In genomic region chr7:142496158-142496557, GRCm38 (mm10) we compare ENCODE assay signal across 32 mouse cellular contexts. TPM values are rescaled to one million over a fixed set of nuclear protein-coding genes. Genes with fewer than 3 reads are reported as not detected.
DNase-seq lines count a peak whose midpoint lies in the region; ATAC-seq lines count a peak whose summit lies in the region.
"Had no signal": no experiment of that assay in that cellular context is flagged by ENCODE, and none has a peak within 500 bp of the region (broad histone marks: within the 10 kb centered on the region; RNA-seq: fewer than 3 reads in every experiment).

No protein-coding gene starts in this region.

- H3K27me3 ChIP-seq in heart, embryonic 12.5 days (replicated peaks) = no peaks in the 10 kb centered on the region
- H3K27me3 ChIP-seq in embryonic facial prominence, embryonic 10.5 days (replicated peaks; ENCODE audit: low read depth, poor library complexity, severe bottlenecking) = no peaks in the 10 kb centered on the region
- H3K27me3 ChIP-seq: embryonic facial prominence, embryonic 13.5 days; forebrain, embryonic 15.5 days; heart, embryonic 13.5 days; hindbrain, embryonic 15.5 days; midbrain, embryonic 15.5 days; Patski had no signal

- intact Hi-C loops in heart, postnatal 10 days (cut with DNase I) = loop anchor here (5.0 kb wide), 1 partner anchor 179 kb away; no protein-coding TSS in a partner anchor
- intact Hi-C loops in heart, postnatal 25 days (cut with DNase I) = loop anchor here (5.0 kb wide), 1 partner anchor 179 kb away; no protein-coding TSS in a partner anchor
- intact Hi-C loops in gastrocnemius, postnatal 14 days (cut with DNase I; ENCODE audit: low total_unique reads) = loop anchor here (5.0 kb wide), 1 partner anchor 54 kb away; the partner anchor contains the start of gene Tnni2

- 75% methylated on average over 3 of the region's 3 CpGs for WGBS in heart, embryonic 12.5 days
- WGBS in embryonic facial prominence, embryonic 10.5 days = 83% methylated on average over 3 of the region's 3 CpGs

- H3K4me2 ChIP-seq in heart, embryonic 12.5 days = no peak overlapping the region
- H3K4me2 ChIP-seq: embryonic facial prominence, embryonic 13.5 days; forebrain, embryonic 15.5 days; heart, embryonic 13.5 days; hindbrain, embryonic 15.5 days; midbrain, embryonic 15.5 days had no signal

- no peak overlapping the region for H3K27ac ChIP-seq in heart, embryonic 12.5 days (ENCODE audit: poor library complexity, severe bottlenecking)
- no peak overlapping the region for H3K27ac ChIP-seq in embryonic facial prominence, embryonic 10.5 days (replicated peaks)
- H3K27ac ChIP-seq: embryonic facial prominence, embryonic 13.5 days; forebrain, embryonic 10.5 days; forebrain, embryonic 15.5 days; heart, embryonic 13.5 days; hindbrain, embryonic 10.5 days; hindbrain, embryonic 15.5 days; kidney, postnatal 0 days; liver, embryonic 14.5 days; midbrain, embryonic 15.5 days had no signal

- no peak for ATAC-seq in heart, embryonic 12.5 days (ENCODE audit: insufficient number of reproducible peaks, low FRiP score)
- ATAC-seq: forebrain, embryonic 15.5 days; intestine, embryonic 16.5 days; midbrain, embryonic 15.5 days; Patski had no signal

- peaks cover 27% of the 10 kb centered on the region for H3K4me1 ChIP-seq in heart, embryonic 12.5 days (replicated peaks)
- H3K4me1 ChIP-seq in embryonic facial prominence, embryonic 10.5 days = peaks cover 24% of the 10 kb centered on the region
- H3K4me1 ChIP-seq: forebrain, embryonic 10.5 days; forebrain, embryonic 15.5 days; hindbrain, embryonic 15.5 days; midbrain, embryonic 15.5 days had no signal

- H3K4me3 ChIP-seq in heart, embryonic 12.5 days = no peak overlapping the region
- no peak overlapping the region for H3K4me3 ChIP-seq in embryonic facial prominence, embryonic 10.5 days
- H3K4me3 ChIP-seq: embryonic facial prominence, embryonic 13.5 days; forebrain, embryonic 10.5 days; forebrain, embryonic 15.5 days; heart, embryonic 13.5 days; hindbrain, embryonic 10.5 days; hindbrain, embryonic 15.5 days; midbrain, embryonic 15.5 days had no signal

- H3K36me3 ChIP-seq in heart, embryonic 12.5 days = peaks cover 15% of the 10 kb centered on the region; the same call in 1 of the 2 replicates
- H3K36me3 ChIP-seq in embryonic facial prominence, embryonic 10.5 days (replicated peaks) = peaks cover 5% of the 10 kb centered on the region; the same call in 1 of the 2 replicates
- H3K36me3 ChIP-seq: forebrain, embryonic 10.5 days; forebrain, embryonic 15.5 days; hindbrain, embryonic 15.5 days; midbrain, embryonic 15.5 days had no signal

- no peak overlapping the region for H3K9ac ChIP-seq in heart, embryonic 12.5 days
- H3K9ac ChIP-seq: embryonic facial prominence, embryonic 13.5 days; forebrain, embryonic 15.5 days; heart, embryonic 13.5 days; hindbrain, embryonic 15.5 days; liver, embryonic 14.5 days; midbrain, embryonic 15.5 days had no signal

- H3K9me3 ChIP-seq in heart, embryonic 12.5 days (replicated peaks) = no peaks in the 10 kb centered on the region
- H3K9me3 ChIP-seq in embryonic facial prominence, embryonic 10.5 days = no peaks in the 10 kb centered on the region
- H3K9me3 ChIP-seq: embryonic facial prominence, embryonic 13.5 days; forebrain, embryonic 10.5 days; forebrain, embryonic 15.5 days; heart, embryonic 13.5 days; hindbrain, embryonic 10.5 days; hindbrain, embryonic 15.5 days; midbrain, embryonic 15.5 days had no signal

- peak; percentile 96 for DNase-seq in heart, adult 11 months
- peak; percentile 49 to 56 for DNase-seq in heart, postnatal 10 days
- DNase-seq in heart, postnatal 25 days (ENCODE audit: low spot score) = no peak
- DNase-seq in gastrocnemius, postnatal 14 days = peak; percentile 77
- DNase-seq in skeletal muscle tissue, adult 2 months (ENCODE audit: low read depth, low spot score) = peak; percentile 96
- DNase-seq in embryonic facial prominence, embryonic 10.5 days (ENCODE audit: low spot score) = no peak
- DNase-seq: adrenal gland, postnatal 10 days; cerebellum, adult 11-12 months; cerebellum, adult 9-11 months; embryo, embryonic 11 days; kidney, adult 8-10 months; kidney, postnatal 4 days; liver; lung, adult 2 months; lung, postnatal 10 days; right cerebral cortex, postnatal 25 days; spleen, adult 18-20 months had no signal

RNA-seq across cellular contexts. Expression of gene Tnnt3, which starts 2.5 kb away (rescaled TPM):
- 6.4 and 9.3 TPM in 2 replicates for polyA plus RNA-seq in heart, embryonic 12.5 days (2016; fragmentation: Nextera tagmentation; extraction: Ambion mirVana)
- 1 to 10 TPM in 1 of 2 experiments, under 1 TPM in 1; 0.67 to 1.8 TPM for total RNA-seq in heart, postnatal 10 days (2021)
- total RNA-seq in heart, postnatal 25 days (2021) = 1 to 10 TPM in 1 of 2 experiments, not detected in 1; 2.0 TPM
- over 10,000 TPM; 22,199 to 23,470 TPM for total RNA-seq in gastrocnemius, postnatal 14 days (2021)
- 1.4 and 1.6 TPM in 2 replicates for polyA plus RNA-seq in embryonic facial prominence, embryonic 10.5 days (2016; fragmentation: Nextera tagmentation; extraction: Ambion mirVana)
- total RNA-seq: layer of hippocampus, postnatal 25 days; left cerebral cortex, postnatal 36 days; MEL had no signal

RNA-seq across cellular contexts. Expression of gene Lsp1, which starts 35.5 kb away (rescaled TPM):
- 33.4 and 38.4 TPM in 2 replicates for polyA plus RNA-seq in heart, embryonic 12.5 days (2016; fragmentation: Nextera tagmentation; extraction: Ambion mirVana)
- total RNA-seq in heart, postnatal 10 days (2021) = 100 to 1,000 TPM; 111 to 116 TPM
- total RNA-seq in heart, postnatal 25 days (2021) = 10 to 100 TPM; 43.7 to 48.1 TPM
- 10 to 100 TPM; 22.2 to 35.0 TPM for total RNA-seq in gastrocnemius, postnatal 14 days (2021)
- polyA plus RNA-seq in embryonic facial prominence, embryonic 10.5 days (2016; fragmentation: Nextera tagmentation; extraction: Ambion mirVana) = 20.9 and 21.4 TPM in 2 replicates
- total RNA-seq: MEL had no signal

RNA-seq across cellular contexts. Expression of gene Mrpl23, which starts 36.3 kb away (rescaled TPM):
- polyA plus RNA-seq in heart, embryonic 12.5 days (2016; fragmentation: Nextera tagmentation; extraction: Ambion mirVana) = 12.0 and 15.2 TPM in 2 replicates
- 10 to 100 TPM in 1 of 2 experiments, 1 to 10 TPM in 1; 4.1 to 19.3 TPM for total RNA-seq in heart, postnatal 10 days (2021)
- 10 to 100 TPM; 16.1 to 39.0 TPM for total RNA-seq in heart, postnatal 25 days (2021)
- total RNA-seq in gastrocnemius, postnatal 14 days (2021) = 1 to 10 TPM; 5.0 to 5.2 TPM
- 18.1 and 22.4 TPM in 2 replicates for polyA plus RNA-seq in embryonic facial prominence, embryonic 10.5 days (2016; fragmentation: Nextera tagmentation; extraction: Ambion mirVana)

RNA-seq across cellular contexts. Expression of gene Tnni2, which starts 54.5 kb away (rescaled TPM):
- 50.6 and 53.5 TPM in 2 replicates for polyA plus RNA-seq in heart, embryonic 12.5 days (2016; fragmentation: Nextera tagmentation; extraction: Ambion mirVana)
- total RNA-seq in heart, postnatal 10 days (2021) = 1 to 10 TPM; 1.9 to 4.3 TPM
- 1 to 10 TPM; 4.4 to 7.1 TPM for total RNA-seq in heart, postnatal 25 days (2021)
- total RNA-seq in gastrocnemius, postnatal 14 days (2021) = over 10,000 TPM; 14,029 to 14,677 TPM
- 1.7 and 2.5 TPM in 2 replicates for polyA plus RNA-seq in embryonic facial prominence, embryonic 10.5 days (2016; fragmentation: Nextera tagmentation; extraction: Ambion mirVana)
- total RNA-seq: MEL had no signal

Comparison
In these comparisons a context has a peak if more than half of its experiments do, and no peak if none do; other contexts are left out.
1. DNase-seq: peak in heart, adult 11 months (single experiment), heart, postnatal 10 days (2 of 2), gastrocnemius, postnatal 14 days (single experiment) and skeletal muscle tissue, adult 2 months (single experiment); none in heart, postnatal 25 days (single experiment) and embryonic facial prominence, embryonic 10.5 days (single experiment).
2. RNA of gene Tnnt3, which starts 2.5 kb away (total RNA-seq): 22,199 to 23,470 TPM in gastrocnemius, postnatal 14 days; 2.0 TPM in heart, postnatal 25 days and 0.67 to 1.8 TPM in heart, postnatal 10 days; every median in the first group is over 1,000 times any median in the second.